Mouse (Mus musculus) layer of hippocampus, adult 2 months (tissue): ENCODE measurements around the gene Ntn5. TPM values are rescaled to one million over a fixed set of nuclear protein-coding genes. Genes with fewer than 3 reads are reported as not detected.

ENCODE experiments used
- DNase-seq, 2 experiments: peaks; one replicate each; pipeline ENCODE4 v3.0.0; 2022; ENCODE audit warnings: low spot score in 2 of 2
- H3K27ac ChIP-seq: fragments of 200-600 bp; 2 replicates; pipeline ENCODE4 v1.8.1; 2022
- H3K4me3 ChIP-seq: fragments of 200-600 bp; 2 replicates; pipeline ENCODE4 v1.8.1; 2022; ENCODE audit warnings: mild to moderate bottlenecking
- CTCF ChIP-seq: fragments of 200-600 bp; conservative IDR thresholded peaks from 2 replicates; pipeline ENCODE4 v1.8.1; 2022; ENCODE audit warnings: antibody characterized with exemption, mild to moderate bottlenecking, moderate library complexity
- total RNA-seq, 2 experiments: library from RNA; stranded (reverse); gene quantifications; 2 replicates each; pipeline ENCODE4 v1.2.3; 2021

Gene Ntn5
- total RNA-seq, 2 experiments from 2014 or later, result 6.3 to 9.3 TPM

DNA sequence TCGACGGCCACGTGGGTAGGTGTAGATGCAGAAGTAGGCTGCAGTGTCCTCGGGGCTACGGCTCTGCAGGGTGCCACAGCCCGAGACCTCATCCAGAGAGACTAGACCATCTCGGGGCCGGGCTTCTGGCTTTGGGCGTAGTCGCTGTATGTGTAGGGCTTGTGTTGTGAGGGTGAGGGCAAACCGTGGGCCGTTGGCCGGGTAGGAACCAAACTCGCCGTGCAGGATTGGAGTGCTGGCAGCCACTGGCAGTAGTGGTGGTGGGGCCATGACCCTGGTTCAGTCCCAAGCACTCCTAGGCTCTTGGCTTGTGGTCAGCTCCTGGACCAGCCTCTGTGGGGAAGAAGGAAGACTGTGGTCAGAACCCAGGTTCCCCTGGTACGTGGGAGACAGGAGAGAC lies 29.6 kb downstream of the Ntn5 start:
- DNase-seq, result no peak
- Histone ChIP-seq H3K4me3 (no peak overlapping the region), H3K27ac (no peak overlapping the region)
- no peak for TF ChIP-seq CTCF

DNA sequence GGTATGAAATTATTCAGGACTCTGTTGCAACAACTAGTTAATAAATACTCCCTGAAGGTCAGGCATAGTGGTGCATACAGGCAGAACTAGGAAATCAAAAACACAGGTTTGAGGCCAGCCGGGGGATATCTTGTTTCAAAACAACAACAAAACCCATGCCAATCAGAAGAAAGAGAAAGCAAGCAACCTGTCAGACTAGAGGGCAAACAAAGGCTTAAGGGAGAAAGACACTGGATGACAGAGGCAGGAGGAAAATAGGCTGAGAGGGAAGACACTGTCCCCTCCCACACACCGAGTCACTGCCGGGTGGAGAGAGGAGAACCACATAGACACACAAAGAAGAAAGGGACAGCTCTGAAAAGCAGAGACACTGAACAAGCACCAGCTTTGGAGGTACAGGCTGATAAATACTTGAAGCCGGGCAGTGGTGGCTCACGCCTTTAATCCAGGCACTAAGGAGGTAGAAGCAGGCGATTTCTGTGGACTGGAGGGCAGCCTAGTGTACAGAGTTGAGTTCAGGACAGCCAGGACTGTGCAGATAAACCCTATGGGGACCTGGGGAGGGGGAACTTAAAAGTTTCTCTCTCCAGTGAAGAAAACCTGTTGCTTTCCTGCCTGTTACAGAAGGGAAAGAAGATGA lies 30.2 kb downstream of the Ntn5 start:
- peak overlapping the region; percentile 77 for H3K4me3 ChIP-seq
- H3K27ac ChIP-seq, result peak overlapping the region; percentile 88
- TF ChIP-seq CTCF, result no peak
- no peak for DNase-seq

DNA sequence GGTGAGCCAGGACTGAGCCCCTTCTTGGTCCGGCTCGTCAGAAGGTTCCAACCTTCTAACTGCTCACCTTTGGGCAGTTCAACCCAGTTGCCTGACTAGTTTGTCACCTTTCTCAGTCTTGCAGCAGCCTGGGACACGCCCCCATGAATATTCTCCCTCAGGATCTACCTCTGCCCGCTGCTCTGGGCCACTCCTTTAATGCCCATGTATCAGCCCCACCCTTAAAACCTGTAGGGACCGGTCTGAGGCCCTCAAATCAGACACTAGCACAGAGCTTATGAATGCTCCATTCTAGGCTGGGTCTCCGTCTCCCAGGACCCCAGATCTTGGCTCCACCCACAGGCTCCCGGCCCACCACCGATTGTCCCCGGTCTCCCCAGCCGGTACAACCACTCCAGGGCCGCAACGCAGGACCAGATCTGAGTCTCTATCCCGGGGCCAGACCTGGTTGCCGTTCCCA lies 30.8 kb downstream of the Ntn5 start:
- TF ChIP-seq CTCF, result no peak
- H3K4me3 ChIP-seq, result peak overlapping the region; percentile 77
- no peak for DNase-seq

DNA sequence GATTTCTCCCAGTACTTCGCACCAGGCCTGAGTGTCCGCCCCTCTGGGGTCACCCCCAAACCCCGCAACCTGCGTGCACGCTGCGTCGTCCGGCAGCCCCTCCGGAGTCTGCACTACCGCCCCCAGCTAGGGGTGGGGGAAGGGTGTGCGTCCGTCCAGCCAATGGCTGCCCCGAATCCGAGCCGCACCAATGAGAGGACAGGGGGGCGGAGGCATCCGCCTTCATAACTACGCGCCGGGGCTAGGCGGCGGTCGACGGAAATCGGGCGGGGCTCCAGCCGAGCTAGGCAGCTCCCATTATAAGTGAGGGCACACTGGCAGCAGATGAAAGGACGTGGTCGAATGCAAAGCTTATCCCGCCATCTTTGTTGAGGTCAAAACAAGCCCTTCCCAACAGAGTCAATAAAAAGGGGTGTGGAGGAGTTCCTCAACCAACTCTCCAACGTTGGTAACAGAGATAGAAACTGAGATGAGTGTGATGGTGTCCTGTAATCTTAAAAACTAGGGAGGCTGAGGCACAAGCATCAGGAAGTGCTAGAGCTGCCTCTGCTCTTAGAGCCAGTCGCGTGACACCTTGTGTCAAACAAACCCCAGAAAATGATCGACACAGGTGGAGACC lies 31.4 kb downstream of the Ntn5 start, which contains the start of gene Rpl18:
Gene Rpl18, plus strand, starts transcription at position 368 of the 619 bp plus-strand sequence.
- 0 out of 2 replicates have a peak, but pooled peaks have one; percentile 5 for TF ChIP-seq CTCF
- peak; percentile 98 to 99 for DNase-seq
- Histone ChIP-seq H3K4me3 (peak within 1 kb of the TSS; percentile 80), H3K27ac (peak within 1 kb of the TSS; percentile 88)

More for the DNA sequence above, 30.8 kb downstream of the Ntn5 start:
- peak overlapping the region; percentile 88 for H3K27ac ChIP-seq

DNA sequence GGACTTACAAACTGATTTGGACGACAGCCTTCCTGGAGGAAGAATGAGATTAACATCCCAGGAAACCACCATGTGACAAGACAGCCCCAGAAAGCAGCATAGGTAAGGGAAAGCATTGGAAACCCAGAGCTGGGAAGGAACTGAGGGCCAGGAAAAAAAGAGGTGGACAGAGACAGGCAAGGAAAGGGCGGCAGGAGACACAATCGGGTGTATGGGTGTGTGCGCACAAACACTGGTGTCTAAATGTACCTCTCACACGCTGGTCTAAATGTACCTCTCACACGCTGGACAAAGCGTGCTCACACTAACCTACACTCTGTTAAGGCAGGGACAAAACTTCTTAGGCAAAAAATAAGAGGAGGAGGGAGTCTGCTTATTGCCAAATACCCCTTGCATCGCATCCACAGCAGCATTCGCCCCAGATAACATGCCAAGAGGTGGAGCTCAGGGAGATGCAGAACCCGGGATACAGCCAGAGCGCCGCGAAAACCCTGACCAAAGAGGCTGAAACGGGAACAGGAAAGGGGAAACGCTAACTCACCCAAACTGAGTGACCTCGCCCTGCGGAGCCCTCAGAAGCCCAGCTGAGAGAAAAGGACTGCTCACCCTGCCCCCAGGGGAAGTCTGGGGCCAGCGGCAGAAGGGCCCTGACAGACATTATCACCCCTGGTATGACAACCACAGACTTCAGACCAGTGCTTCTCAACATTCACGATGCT lies 32.1 kb downstream of the Ntn5 start:
- Histone ChIP-seq H3K27ac (peak overlapping the region; percentile 51), H3K4me3 (peak overlapping the region; percentile 80)
- DNase-seq, result no peak
- no peak for TF ChIP-seq CTCF

DNA sequence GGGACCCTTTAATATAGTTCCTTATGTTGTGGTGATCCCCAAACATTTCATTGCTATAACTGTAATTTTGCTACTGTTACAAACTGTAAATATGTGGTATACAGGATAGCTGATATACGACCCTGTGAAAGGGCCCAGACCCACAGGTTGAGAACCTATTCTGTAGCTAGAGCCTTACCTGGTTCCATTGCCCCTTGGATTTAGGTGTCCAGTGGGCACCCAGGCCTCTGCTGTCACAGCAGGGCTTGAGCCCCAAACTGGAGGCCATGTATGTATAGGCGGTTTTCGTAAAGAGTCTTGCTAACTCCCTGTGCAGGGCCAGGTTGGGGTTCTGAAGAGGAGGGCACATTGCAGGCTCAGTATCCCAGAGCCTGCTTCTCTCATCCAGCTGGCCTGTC lies 32.6 kb downstream of the Ntn5 start:
- DNase-seq, result no peak
- peak overlapping the region; percentile 80 for H3K4me3 ChIP-seq
- H3K27ac ChIP-seq, result no peak overlapping the region
- no peak for TF ChIP-seq CTCF

DNA sequence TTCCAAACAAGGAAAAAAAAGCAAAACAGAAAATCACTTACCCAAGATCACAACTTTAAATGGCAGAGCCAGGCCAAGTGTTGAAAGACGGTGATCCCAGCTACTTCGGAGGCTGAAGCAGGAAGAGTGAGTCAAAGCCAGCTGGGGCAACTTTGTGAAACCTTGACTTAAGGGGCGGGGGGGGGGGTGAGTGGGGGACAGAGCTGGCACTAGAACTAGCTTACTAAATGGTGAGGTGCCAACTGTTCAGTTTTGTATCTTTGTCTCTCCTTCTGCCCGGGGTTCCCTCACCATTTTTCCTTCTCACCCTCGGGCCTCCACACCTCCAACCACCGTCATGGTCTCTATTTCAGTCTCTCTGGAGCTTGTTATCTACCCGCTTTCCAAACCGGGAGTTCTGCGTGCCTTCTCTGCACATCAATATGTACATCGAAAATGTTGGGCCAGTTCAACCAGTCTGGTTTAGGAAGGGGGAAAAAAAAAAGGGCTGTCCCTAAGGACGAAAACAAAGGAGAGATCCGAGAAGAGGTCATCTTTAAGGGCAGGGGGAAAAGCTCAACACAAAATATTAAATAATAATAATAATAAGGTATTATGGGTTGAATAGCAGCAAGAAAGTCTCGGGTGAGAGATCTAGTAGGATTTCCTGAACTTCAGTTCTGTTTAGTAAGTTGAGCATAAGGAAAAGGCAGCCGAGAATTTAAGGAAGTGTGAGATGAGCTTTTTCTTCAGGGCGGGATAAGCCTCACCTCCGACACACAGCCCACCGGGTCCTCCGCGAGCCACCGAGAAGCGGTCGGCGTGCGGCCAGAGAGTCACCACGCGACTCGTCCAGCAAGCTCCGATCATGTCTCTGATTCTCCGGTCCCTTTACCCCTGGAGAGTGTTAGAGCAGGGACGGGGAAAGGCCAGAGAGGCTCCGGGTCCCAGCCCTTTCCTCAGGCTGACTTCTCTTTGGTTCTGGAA lies 33.4 kb downstream of the Ntn5 start:
- Histone ChIP-seq H3K4me3 (peak overlapping the region; percentile 80), H3K27ac (peak overlapping the region; percentile 97)
- TF ChIP-seq CTCF, result no peak
- no peak for DNase-seq

DNA sequence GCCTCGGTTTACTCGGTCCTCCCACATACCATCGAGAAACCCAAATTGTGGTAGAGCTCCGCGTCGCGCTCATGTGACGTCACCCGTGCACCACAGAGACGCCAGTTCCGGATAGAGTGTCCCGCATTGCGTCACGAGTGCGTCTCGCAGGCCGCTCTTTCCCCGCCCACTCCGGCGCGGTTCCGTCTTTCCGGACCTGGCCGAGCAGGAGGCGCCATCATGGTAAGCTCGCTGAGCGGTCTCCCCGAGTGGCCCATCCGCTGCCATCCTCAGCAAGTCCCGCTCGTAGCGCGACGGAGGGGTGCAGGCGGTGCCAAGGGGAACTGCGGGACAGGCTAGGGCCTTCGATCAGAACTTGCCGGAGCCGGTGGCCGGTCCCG lies 34.1 kb downstream of the Ntn5 start, which contains the start of gene Sphk2:
Gene Sphk2, minus strand, starts transcription at position 85 of the 380 bp plus-strand sequence.
- Histone ChIP-seq H3K4me3 (peak within 1 kb of the TSS; percentile 80), H3K27ac (peak within 1 kb of the TSS; percentile 97)
- peak; percentile 27 for TF ChIP-seq CTCF
- peak; percentile 97 to 99 for DNase-seq

DNA sequence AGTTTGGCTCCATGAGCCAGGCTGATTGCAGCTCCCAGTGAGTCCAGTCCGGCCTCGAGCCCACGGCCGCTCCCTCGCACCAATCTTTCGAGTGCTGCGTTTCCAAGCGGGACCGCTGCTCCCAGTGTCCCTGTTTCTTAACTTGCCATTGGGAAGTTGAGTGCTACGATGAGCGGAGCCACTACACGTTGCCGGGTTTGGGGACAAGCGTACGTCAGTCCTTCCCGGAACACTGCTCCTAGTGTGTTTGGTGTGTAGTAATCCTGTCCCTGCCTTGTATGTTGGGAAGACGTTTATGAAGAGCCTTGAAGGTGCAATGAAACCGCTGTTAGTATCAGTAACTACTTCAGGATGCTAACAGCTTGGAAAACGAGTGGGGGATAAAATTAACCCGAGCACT lies 34.5 kb downstream of the Ntn5 start:
- TF ChIP-seq CTCF, result no peak
- Histone ChIP-seq H3K4me3 (peak overlapping the region; percentile 80), H3K27ac (peak overlapping the region; percentile 97)
- DNase-seq, result no peak

DNA sequence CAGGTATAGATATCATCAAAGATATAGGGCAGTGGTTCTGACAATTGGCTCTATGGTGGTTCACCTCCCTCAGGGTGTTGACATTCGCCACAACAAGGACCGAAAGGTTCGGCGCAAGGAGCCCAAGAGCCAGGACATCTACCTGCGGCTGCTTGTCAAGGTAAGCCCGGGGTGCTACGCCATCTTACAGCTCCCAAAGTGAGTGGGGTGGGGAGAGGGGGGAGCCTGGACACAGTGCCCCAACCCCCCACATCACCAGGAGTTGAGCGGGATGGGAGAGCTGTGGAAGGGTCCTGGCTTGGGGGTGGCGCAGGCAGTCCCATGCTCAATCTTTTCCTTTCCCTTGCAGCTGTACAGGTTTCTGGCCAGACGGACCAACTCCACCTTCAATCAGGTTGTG lies 35.4 kb downstream of the Ntn5 start:
- TF ChIP-seq CTCF, result no peak
- DNase-seq, result no peak
- Histone ChIP-seq H3K4me3 (peak overlapping the region; percentile 80), H3K27ac (peak overlapping the region; percentile 97; the same call in 1 of the 2 replicates)

DNA sequence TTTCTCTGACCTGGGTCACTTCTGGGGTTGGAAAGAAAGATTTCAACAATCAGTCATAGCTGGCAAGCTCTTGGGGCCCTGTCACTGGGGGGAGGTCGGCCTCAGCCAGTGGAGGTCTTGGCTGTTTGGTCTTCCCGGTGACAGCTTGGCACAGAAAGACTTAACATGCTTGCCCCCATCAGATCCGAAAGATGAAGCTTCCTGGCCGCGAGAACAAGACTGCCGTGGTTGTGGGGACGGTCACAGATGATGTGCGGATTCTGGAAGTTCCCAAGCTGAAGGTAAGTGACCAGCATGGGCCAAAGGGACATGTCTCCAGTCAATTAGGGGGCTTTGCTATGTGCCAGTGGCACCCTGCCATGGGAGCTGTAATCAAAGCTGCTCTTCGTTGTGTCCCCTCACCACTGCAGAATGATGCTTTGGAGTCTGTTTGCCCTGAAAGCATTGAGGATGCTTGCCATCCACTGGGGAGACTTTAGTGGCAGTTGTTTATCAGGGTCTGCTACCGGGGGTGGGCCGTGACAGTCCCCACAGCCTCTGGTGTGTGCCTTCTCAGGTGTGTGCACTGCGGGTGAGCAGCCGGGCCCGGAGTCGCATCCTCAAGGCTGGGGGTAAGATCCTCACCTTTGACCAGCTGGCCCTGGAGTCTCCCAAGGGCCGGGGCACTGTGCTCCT lies 36.1 kb downstream of the Ntn5 start:
- no peak for TF ChIP-seq CTCF
- Histone ChIP-seq H3K4me3 (no peak overlapping the region), H3K27ac (no peak overlapping the region)
- DNase-seq, result no peak
